Mouse (Mus musculus) heart, postnatal 10 days (tissue): ENCODE measurements around the gene Tmem119. TPM values are rescaled to one million over a fixed set of nuclear protein-coding genes. Genes with fewer than 3 reads are reported as not detected.

Experiments
- DNase-seq, 2 experiments: peaks; one replicate each; pipeline ENCODE4 v3.0.0; 2021
- intact Hi-C: fragments of 180-260 bp; cut with DNase I; formaldehyde crosslinking; loops from one replicate; pipeline ENCODE4 v1.15.1; 2025
- total RNA-seq, 2 experiments: library from RNA; stranded (reverse); gene quantifications; 2 replicates each; pipeline ENCODE4 v1.2.3; 2021

The Tmem119 gene
- total RNA-seq = 10 to 100 TPM; 14.6 to 18.5 TPM

DNA sequence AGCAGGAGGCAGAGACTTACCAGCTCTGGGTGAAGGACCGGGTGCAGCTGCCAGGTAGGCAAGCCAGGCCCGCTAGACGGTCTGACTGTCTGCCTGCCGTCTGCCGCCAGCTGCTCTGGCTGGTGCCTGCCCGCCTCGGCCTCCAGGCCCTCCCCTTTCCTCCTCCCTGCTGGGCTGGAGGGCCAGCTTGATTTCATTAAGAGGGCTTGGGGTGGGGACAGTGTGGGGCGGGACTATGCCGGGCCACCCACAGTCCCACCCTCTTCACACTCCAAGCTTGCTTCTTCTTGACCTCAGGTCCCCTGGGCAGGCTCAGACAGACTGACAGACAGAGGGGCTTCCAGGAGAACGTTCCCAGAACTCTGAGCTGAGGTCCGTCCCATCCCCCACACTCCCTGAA lies at the start of gene Tmem119:
Gene Tmem119 (minus strand): TSS at position 237 of the 400 bp plus-strand sequence.
- peak; percentile 71 to 73 for DNase-seq
- intact Hi-C loops = no loop called here

DNA sequence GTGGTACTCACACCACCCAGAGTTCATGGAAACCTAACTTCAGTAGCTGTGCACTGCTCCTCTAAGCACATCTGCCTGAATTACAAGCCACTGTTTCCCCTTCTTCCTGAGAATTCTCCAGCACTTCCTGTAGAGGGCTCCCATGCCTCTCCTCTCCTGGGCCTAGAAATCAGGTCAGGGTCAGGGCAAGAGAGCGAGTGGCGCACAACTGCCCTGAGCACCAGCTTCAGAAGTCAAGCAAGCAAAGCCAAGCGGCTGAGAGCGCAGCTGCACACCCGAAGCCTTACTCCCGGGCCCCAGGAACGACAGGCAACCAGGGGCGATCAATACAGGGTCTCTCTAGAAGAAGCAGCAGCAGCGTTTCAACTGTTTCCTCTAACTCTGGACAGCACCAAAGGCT lies 47.3 kb upstream of the Tmem119 start:
- intact Hi-C loops = no loop called here
- no peak for DNase-seq

DNA sequence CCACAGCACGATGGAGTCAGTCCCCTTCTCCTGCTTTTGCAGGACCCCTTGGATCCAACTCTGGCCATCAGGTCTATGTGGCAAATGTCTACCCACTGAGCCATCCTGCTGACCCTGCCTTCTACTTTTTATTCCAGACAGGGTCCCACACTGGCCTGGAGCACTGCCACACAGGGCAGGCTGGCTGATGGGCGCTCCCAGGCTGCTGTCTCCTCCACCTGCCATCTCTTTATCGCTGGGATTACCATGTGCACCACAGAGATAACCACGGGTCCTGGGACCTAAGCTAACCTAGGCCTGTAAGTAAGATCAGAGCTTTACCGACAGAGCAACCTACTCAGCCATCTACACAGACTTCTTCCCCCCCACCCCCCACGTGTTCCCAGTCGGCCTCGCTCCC lies 46.3 kb upstream of the Tmem119 start:
- intact Hi-C loops = no loop called here
- DNase-seq = no peak

DNA sequence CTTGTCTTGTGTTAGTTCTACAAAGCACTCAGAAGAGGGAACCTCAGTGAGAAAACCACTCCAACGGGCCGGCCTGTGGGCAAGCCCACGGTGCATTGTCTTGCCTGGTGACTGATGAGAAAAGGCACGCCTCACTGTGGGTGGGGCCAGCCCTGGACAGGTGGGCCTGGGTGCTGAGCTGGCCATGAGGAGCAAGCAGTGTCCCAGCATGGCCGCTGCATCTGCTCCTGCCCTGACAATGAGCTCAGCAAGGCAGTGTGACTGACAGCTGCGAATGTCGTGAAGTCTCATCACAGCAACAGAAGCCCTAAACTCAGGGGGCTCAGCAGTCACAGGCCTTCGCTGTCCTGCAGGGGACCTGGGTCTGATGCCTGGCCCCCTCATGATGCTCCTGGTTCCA lies 45.3 kb upstream of the Tmem119 start:
- no peak for DNase-seq

DNA sequence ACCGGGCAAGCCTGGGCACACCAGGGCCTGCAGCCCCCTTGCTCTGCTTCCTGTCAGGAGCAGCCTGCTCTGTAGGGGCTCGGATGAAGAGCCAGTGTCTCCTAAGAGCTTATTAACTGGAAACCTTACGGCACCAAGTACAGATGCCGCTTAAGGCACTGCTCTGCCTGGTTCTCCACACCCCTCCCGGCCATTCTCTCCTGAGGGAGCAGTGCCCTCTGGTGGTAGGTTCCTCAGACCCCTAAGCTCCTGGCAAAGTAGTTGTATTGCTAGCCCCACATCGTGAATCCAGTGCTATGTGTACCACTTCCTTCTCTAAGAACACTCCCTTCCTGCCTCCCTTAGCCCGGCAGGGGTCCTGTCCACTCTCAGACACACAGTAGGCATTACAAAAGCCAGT lies 44.4 kb upstream of the Tmem119 start:
- peak; percentile 65 to 81 for DNase-seq
- intact Hi-C loops = loop anchor here (2.0 kb wide), 1 partner anchor 72 kb away; the partner anchor contains the start of genes Iscu and Sart3

More for the DNA sequence above, 45.3 kb upstream of the Tmem119 start:
- intact Hi-C loops = loop anchor here (2.0 kb wide), 1 partner anchor 73 kb away; the partner anchor contains the start of genes Iscu and Sart3

DNA sequence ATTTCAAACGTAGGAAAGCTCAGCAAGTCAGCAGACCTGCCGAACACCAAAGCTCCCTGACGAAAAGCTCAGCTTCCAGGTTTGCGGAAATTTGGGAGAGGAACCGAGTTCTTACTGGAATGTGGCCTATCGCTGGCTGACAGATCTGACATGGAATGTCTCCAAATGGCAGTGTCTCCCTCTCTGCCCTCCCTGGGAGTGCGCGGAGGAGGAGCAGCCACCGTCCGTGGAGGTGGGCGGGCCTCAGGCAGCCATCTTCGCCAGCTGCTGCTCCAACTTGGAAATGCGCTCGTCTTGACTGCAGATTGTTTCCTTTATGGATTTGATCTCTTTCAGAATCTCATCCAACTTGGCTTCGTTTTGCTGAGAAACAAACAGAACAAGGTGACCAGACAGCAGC lies 43.8 kb upstream of the Tmem119 start:
- no peak for DNase-seq
- intact Hi-C loops = loop anchor here (2.0 kb wide), 1 partner anchor 71 kb away; the partner anchor contains the start of genes Iscu and Sart3

DNA sequence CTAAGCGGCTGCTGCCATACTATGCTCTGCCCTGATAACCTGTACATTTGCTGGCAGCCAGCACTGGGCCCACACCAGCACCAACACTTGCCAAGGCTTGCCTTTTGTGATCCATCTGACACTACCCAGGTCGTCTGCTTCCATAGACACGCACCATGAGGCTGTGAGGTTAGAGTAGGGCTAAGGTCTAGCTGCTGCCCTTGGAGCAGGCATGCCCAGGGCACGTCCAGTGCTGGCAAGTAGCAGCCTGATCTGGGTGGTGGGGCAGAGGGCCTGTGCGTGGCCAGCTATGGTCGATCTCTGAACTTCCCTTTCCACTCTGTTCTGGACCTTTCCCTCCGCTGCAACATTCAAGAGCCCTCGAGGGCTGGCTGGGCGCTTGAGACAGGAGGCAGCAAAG lies 42.6 kb upstream of the Tmem119 start:
- no peak for DNase-seq
- intact Hi-C loops = no loop called here

DNA sequence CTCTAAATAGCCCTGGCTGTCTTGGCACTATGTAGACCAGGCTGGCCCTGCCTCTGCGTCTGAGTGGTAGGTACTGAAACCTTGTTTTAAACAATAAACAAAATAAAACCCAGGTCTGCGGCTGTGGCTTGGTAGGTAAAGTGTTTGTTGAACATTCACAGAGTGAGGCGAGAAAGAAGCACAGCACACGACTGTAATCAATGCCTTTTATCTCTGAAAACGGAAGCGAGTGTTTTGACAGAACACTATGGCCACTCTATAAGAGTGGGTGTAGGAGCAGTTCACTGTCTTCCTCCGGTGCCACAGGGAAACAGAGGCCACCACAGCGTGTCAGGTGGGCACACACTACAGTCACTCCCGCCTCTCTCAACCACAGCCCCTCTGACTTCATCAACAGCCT lies 41.9 kb upstream of the Tmem119 start:
- intact Hi-C loops = no loop called here
- no peak for DNase-seq

DNA sequence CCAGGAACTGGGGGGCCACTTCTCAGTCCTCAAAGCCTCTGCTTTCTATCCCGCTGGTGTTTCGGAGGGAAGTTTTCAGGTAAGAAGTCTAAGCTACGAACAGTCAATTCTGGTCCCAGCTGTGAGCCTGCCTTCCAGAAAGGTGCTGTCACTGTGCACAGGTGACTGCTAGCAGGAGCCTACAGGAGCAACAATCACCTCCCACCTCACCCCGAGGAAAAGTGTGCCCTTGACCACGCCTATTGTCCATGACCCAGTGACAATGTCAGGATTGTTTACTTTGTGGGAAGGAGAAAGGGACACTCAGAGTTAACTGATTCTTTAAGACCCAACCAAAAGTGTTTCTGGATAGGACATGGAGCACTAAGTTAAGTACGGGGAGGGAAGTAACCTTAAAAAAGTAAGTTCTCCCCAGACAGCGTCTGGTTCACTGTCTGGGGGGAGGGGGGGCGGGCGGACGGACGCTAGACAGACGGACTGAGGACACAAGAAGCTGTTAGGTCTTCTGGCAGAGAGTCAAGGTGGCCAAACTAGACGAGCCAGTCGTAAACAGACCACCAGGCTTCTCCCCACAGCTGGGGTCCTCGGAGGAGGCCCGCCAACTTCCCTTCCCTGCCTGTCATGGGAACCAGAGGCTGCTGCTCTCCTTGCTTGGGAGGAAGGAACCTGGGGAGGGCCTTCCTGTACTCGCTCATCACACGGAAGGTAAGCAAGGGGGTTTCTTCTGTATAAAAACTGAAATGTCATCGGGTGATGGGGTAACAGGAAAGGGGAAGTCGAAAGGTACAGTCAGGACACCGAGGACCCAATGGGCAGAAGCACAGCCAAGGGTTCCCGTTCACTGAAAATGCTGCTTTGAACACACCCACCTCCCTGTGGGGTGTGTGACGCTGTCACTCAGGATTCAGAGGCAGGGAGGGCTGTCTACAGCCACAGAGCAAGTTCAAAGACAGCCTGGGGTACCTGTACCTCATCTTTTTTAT lies 41.2 kb upstream of the Tmem119 start:
- DNase-seq = no peak
- intact Hi-C loops = no loop called here

DNA sequence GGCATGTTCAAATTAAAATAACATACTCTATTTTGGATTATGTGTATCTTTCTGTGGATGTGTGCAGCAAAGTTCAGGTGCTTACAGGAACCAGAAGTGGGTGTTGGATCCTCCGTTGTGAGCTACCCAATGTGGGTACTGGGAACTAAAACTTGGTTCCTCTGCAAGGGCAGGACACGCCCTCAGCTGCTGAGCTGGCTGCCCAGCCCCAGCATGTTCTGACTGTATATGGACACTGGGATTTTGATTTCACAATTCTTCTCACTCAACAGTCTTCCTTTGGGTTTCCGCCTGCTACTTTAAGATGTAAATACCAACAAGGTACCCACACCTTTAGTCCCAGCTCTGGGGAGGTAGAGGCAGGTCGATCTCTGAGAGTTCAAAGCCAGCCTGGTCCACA lies 40.1 kb upstream of the Tmem119 start:
- intact Hi-C loops = no loop called here
- DNase-seq = no peak

DNA sequence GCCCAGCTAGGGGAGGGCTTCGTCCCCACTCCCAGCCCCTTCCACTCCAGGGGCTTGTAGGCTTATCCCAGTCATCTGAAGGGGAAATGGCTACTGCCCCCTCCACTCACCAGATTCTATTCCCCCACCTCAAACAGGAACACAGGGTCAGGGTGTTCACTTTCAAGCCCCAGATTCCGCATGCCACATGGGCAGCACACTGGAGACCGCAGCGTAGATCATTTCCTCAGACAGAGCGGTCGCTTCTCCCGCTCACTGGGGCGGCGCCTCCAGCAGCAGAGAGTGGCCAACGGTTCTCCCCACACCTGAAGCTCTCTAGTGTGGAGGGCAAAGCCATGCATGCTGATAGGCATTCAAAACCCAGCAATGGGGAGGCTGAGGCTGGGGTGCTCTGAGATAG lies 36.6 kb upstream of the Tmem119 start:
- intact Hi-C loops = no loop called here
- no peak for DNase-seq

DNA sequence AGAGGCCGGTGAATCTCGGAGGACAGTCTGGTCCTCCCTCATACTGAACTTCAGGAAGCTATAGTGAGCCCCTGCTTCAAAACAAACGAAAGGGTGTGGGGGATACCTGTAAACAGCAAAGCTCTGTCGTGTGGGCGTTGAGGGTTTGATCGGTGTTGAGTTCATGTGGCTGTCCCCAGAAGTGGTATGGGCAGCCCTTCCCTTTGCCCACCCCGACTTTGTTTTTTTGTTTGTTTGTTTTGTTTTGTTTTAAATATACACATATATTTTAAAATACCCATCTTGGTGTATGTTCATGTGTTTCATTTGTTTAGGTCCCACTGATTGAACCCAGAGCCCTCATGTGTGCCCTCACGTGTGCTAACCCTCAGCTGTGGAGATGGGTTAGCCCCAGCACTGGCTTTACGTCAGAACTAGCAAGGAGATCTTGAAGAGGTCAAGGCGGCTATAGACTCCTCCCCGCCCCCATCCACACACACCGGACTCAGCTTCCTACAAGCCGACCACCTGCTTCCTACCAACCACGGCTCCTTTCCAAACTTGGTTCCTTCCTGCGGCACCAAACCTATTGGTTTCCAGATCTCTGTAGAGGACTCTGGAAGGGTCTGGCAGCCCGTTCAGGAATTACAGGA lies 33.1 kb upstream of the Tmem119 start:
- intact Hi-C loops = no loop called here
- DNase-seq = no peak

DNA sequence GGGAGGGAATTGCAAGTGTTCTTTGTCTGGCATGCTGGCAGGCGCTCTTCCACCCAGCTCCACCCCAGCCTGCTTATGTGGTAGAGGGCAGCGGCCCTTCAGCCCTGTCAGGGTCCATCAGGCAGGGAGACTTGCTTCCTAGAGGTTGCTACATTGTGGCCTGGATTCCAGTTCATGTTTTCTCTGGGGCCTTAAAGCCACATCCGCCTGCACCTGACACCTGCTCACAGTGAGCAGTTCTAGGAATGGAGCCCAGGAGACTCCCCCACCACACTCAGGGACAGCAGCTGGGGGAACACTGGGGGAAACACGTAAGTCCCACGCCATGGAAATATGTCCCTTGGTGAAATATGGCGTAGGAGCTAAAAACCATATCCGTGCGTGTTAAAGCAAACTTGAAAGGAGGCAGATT lies 32.2 kb upstream of the Tmem119 start, which contains the start of gene Selplg:
Gene Selplg (minus strand): TSS at position 155 of the 412 bp plus-strand sequence.
- no peak for DNase-seq
- intact Hi-C loops = no loop called here

DNA sequence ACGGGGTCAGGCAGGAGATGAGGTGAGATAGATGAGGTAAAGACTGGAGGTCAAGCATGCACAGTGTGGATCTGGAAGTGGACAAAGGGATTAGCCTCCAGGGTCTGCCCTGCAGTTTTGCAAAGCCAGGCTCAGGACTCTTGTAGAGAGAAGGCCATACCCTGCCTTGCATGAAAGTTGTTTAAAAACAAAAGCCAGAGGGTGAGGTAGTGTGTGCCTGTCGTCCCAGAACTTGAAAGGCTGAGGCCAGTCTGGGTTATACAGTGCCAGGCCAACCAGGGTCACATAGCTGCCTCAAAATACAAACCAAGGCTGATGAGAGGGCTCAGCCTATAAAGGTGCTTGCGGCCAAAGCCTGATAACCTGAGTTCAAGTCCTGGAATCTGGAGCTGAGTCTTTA lies 31.4 kb upstream of the Tmem119 start:
- DNase-seq = no peak
- intact Hi-C loops = no loop called here

DNA sequence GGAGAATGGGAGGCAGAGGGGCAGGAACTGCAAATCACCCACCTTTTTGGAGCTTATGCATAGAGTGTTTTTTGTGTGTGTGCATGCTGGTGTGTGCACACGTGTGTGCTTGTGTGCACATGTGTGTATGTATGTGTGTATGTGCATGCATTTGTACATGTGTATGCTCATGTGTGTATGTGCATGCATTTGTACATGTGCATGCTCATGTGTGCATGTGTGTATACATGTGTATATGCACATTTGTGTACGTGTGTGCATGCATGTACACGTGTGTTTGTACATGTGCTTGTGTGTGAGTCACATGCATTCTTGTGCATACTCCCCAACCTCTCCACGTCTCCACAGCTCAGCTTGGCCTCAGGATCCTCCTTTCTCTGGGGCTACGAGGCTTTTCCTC lies 30.5 kb upstream of the Tmem119 start:
- intact Hi-C loops = no loop called here

DNA sequence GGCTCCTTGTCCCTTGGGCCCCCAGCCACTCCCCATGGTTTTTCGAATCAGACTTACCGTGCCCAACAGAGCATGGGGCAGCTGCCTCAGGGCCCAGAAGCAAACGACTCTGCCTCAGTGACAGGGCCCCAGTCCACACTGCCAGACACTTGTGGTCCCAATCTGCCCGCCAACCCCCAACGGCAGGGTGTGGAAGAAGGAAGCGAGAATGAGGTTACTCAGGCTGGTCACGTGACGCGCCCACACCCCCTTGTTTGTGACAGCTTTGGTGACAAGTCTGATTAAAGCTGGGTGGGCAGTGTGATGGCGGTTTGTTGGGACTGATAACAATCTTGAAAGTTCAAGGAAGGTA lies 30.0 kb upstream of the Tmem119 start:
- DNase-seq = peak; percentile 40 to 49
- intact Hi-C loops = no loop called here

More for the DNA sequence above, 30.5 kb upstream of the Tmem119 start:
- DNase-seq = no peak

DNA sequence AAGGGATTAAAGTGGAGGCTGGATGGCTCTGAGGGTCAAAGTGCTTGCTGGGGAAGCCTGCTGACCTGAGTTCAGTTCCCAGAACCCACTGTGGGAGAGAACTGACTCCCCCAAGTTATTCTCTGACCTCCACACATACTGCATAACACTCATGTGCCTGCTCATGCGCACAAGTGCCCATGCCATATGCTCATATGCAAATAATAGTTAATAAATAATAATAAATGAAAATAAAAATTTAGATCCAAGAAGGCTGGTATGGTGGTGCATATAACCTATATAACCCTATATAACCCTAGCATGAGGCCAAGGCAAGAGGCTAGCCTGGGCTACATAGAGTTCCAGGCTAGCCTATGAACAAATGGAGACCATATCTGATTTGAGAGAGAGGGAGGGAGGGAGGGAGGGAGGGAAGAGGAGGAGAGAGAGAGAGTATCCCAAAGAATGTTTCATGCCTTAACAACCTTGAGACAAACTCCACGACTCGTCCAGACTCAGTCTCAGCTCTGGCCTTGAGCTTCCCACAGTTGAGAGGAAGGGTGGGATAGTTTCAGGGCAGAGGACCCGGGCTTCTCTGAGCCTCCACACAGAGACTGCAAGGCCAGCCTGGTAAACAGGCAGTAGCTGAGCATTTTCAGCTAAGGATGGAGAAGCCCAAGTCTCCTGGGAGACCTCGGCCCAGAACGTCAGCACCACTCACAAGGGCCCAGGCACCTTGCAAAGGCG lies 29.4 kb upstream of the Tmem119 start:
- intact Hi-C loops = no loop called here
- no peak for DNase-seq

DNA sequence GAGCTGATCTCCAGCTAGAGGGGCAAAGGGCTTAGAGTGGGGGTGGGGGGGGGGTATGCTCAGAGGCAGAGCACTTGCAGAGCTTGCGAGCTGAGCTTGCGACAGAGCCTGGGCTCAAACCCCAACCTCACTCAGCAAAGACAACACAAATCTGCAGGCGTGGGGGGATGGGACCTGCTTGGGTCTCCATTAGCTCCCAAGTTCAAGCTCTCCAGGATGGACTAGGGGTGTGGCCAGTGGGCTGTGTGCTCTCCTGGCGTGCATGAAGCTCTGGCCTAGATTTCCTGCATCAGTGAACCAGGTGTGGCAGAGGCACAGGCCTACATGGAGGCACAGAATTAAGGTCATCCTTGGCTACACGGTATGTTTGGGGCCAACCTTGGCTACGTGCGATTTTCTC lies 28.2 kb upstream of the Tmem119 start:
- intact Hi-C loops = no loop called here
- DNase-seq = no peak

DNA sequence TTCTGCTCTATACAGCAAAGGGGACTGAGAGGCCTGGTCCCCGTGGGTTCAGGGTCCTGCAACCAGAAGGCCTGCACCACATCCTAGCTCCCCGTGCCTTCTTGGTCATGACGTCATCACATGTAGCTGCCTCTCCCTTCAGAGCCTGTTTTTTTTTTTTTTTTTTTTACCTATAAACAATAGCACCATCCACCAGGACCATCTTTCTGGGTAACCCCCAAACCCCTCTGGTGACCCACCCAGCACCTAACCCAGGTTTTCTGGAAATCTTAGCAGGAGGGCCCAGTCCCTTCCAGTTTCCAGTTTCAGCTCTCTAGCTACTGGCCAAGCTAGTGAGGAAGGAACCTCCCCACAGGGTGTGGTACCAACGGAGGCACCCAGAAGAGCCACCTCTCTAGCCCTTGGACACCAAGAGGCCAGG lies 27.7 kb upstream of the Tmem119 start:
- no peak for DNase-seq
- intact Hi-C loops = no loop called here

DNA sequence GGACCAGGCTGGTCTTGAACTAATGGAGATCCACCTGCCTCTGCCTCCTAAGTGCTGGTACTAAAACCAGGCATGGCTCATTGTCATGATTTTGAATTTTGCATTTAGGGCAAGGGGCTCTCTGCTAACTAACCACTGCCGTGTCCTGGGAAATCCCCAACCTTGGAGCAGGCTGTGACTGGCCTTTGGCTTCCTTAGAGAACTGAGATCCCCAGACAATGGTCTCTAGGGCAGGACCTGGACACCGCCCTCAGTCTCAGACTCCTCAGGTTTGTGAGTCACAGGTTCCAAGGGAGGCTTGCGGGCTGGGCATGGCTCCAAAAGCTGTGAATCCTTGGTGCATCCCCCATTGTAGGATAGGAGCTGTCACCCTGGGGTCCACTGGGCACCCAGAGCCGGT lies 26.3 kb upstream of the Tmem119 start:
- intact Hi-C loops = no loop called here
- no peak for DNase-seq

DNA sequence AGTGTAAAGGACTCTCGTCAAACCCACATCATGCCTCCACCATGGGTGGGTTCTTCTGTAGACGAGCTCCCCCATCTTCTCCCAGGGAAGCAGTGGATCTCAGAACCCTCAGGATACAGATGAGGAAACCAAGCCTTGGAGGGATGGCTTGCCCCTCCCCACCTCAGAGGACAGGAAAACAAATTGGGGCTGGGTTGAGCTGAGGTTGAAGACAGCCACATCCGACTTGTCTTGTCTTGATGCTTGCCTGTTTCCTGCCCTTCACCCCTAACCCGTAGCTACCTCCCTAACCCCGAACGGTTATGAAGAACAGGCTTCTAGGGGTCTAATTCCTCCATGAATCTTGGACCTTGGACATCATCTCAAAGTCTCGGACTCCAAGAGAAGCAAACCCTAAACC lies 25.2 kb upstream of the Tmem119 start:
- DNase-seq = no peak
- intact Hi-C loops = no loop called here
